In genomic region chr11:70975193-70975592, GRCm38 (mm10) we compare ENCODE assay signal across 27 mouse cellular contexts. TPM values are rescaled to one million over a fixed set of nuclear protein-coding genes. Genes with fewer than 3 reads are reported as not detected.
A peak's percentile ranks its signal among the peaks of the same experiment; 100 is the strongest.
DNase-seq lines count a peak whose midpoint lies in the region; ATAC-seq and TF ChIP-seq lines count a peak whose summit lies in the region.
"Had no signal": no experiment of that assay in that cellular context is flagged by ENCODE, and none has a peak within 500 bp of the region (broad histone marks: within the 10 kb centered on the region; RNA-seq: fewer than 3 reads in every experiment).

No protein-coding gene starts in this region.

- DNase-seq in layer of hippocampus, adult 11-12 months (ENCODE audit: low spot score), result peak; percentile 33
- DNase-seq in layer of hippocampus, postnatal 10 days (ENCODE audit: low spot score in 2 of 2), result no peak
- DNase-seq in liver, postnatal 0 days, result no peak
- DNase-seq in layer of hippocampus, adult 9-10 months (ENCODE audit: low spot score), result peak; percentile 31
- peak; percentile 39 for DNase-seq in telencephalon, adult 2 months (ENCODE audit: low read depth, low spot score)
- no peak for DNase-seq in hindbrain, postnatal 0 days (ENCODE audit: low spot score)
- DNase-seq: adrenal gland, postnatal 36 days; cerebellum, adult 2 months; cerebellum, postnatal 14 days; gastrocnemius, postnatal 25 days; heart, adult 11 months; kidney, adult 8-10 months; kidney, postnatal 4 days; left cerebral cortex, postnatal 4 days; lung, adult 18-20 months; lung, postnatal 4 days; retina, postnatal 1 day had no signal

- ATAC-seq in liver, embryonic 12.5 days, result no peak
- no peak for ATAC-seq in liver, postnatal 0 days
- no peak for ATAC-seq in hindbrain, postnatal 0 days
- ATAC-seq: forebrain, embryonic 16.5 days; hindbrain, embryonic 16.5 days; intestine, embryonic 15.5 days; lung, postnatal 0 days; midbrain, embryonic 13.5 days had no signal

- no peak for TF ChIP-seq EP300 in liver, postnatal 0 days (IDR thresholded peaks at IDR 0.05; ENCODE audit: low read depth)

- 62% methylated on average over 2 of the region's 2 CpGs for WGBS in liver, embryonic 12.5 days (ENCODE audit: insufficient replicate concordance)
- WGBS in liver, postnatal 0 days (ENCODE audit: insufficient replicate concordance), result 62% methylated on average over 2 of the region's 2 CpGs
- 72% methylated on average over 2 of the region's 2 CpGs for WGBS in hindbrain, postnatal 0 days

- peak overlapping the region; percentile 41; the same call in 1 of the 2 replicates for H3K27ac ChIP-seq in liver, embryonic 12.5 days
- no peak overlapping the region for H3K27ac ChIP-seq in liver, postnatal 0 days (ENCODE audit: low read depth)
- no peak overlapping the region for H3K27ac ChIP-seq in hindbrain, postnatal 0 days
- H3K27ac ChIP-seq: heart, embryonic 10.5 days; heart, embryonic 15.5 days; intestine, embryonic 15.5 days; kidney, postnatal 0 days; midbrain, embryonic 13.5 days had no signal

- peaks cover 61% of the 10 kb centered on the region for H3K4me1 ChIP-seq in liver, embryonic 12.5 days
- 0 out of 2 replicates have a peak, but pooled peaks cover 8% of the 10 kb centered on the region for H3K4me1 ChIP-seq in liver, postnatal 0 days (ENCODE audit: insufficient read depth)
- H3K4me1 ChIP-seq in hindbrain, postnatal 0 days (ENCODE audit: insufficient read depth, low read length), result no peaks in the 10 kb centered on the region

- H3K9me3 ChIP-seq in liver, embryonic 12.5 days (replicated peaks), result no peaks in the 10 kb centered on the region
- H3K9me3 ChIP-seq in liver, postnatal 0 days (ENCODE audit: low read length), result no peaks in the 10 kb centered on the region
- H3K9me3 ChIP-seq in hindbrain, postnatal 0 days (ENCODE audit: low read length), result no peaks in the 10 kb centered on the region
- H3K9me3 ChIP-seq: heart, embryonic 10.5 days; heart, embryonic 15.5 days; intestine, embryonic 15.5 days; midbrain, embryonic 13.5 days had no signal

- no peak overlapping the region for H3K9ac ChIP-seq in liver, embryonic 12.5 days
- no peak overlapping the region for H3K9ac ChIP-seq in liver, postnatal 0 days (replicated peaks)
- H3K9ac ChIP-seq in hindbrain, postnatal 0 days (replicated peaks; ENCODE audit: low read length), result no peak overlapping the region
- H3K9ac ChIP-seq: heart, embryonic 15.5 days; intestine, embryonic 15.5 days had no signal

- no peak for TF ChIP-seq CTCF in liver, postnatal 0 days (IDR thresholded peaks at IDR 0.05; ENCODE audit: low read depth)
- TF ChIP-seq CTCF in hindbrain, postnatal 0 days (IDR thresholded peaks at IDR 0.05; ENCODE audit: low read depth), result no peak

- H3K4me2 ChIP-seq in liver, embryonic 12.5 days, result no peak overlapping the region
- no peak overlapping the region for H3K4me2 ChIP-seq in liver, postnatal 0 days (ENCODE audit: low read depth, low read length)
- no peak overlapping the region for H3K4me2 ChIP-seq in hindbrain, postnatal 0 days (ENCODE audit: low read depth, low read length)
- H3K4me2 ChIP-seq: heart, embryonic 15.5 days; intestine, embryonic 15.5 days; midbrain, embryonic 13.5 days had no signal

- H3K4me3 ChIP-seq in liver, embryonic 12.5 days, result no peak overlapping the region
- no peak overlapping the region for H3K4me3 ChIP-seq in liver, postnatal 0 days (ENCODE audit: low read depth, low read length)
- no peak overlapping the region for H3K4me3 ChIP-seq in hindbrain, postnatal 0 days (ENCODE audit: low read length)
- H3K4me3 ChIP-seq: erythroblast, embryonic 14.5 days; heart, embryonic 10.5 days; heart, embryonic 15.5 days; intestine, embryonic 15.5 days; midbrain, embryonic 13.5 days had no signal

- H3K36me3 ChIP-seq in liver, embryonic 12.5 days, result peaks cover 87% of the 10 kb centered on the region
- H3K36me3 ChIP-seq in liver, postnatal 0 days (replicated peaks; ENCODE audit: insufficient read depth, low read length), result peaks cover 73% of the 10 kb centered on the region
- peaks cover 60% of the 10 kb centered on the region for H3K36me3 ChIP-seq in hindbrain, postnatal 0 days (ENCODE audit: insufficient read depth, low read length)

- no peaks in the 10 kb centered on the region for H3K27me3 ChIP-seq in liver, embryonic 12.5 days (replicated peaks)
- H3K27me3 ChIP-seq in liver, postnatal 0 days (ENCODE audit: insufficient read depth, low read length), result no peaks in the 10 kb centered on the region
- no peaks in the 10 kb centered on the region for H3K27me3 ChIP-seq in hindbrain, postnatal 0 days (ENCODE audit: insufficient read depth, low read length)
- H3K27me3 ChIP-seq: heart, embryonic 15.5 days; intestine, embryonic 15.5 days; midbrain, embryonic 13.5 days had no signal

RNA-seq across cellular contexts. Expression of gene Rpain, which starts 5.2 kb away (rescaled TPM):
- total RNA-seq in layer of hippocampus, postnatal 10 days (2021), result 10 to 100 TPM; 41.3 to 48.5 TPM
- 104 and 105 TPM in 2 replicates for polyA plus RNA-seq in liver, embryonic 12.5 days (2016; fragmentation: Nextera tagmentation; extraction: Ambion mirVana)
- polyA plus RNA-seq in liver, postnatal 0 days (2015; fragmentation: Nextera tagmentation; extraction: Ambion mirVana), result 51.4 and 51.7 TPM in 2 replicates
- total RNA-seq in hindbrain, postnatal 0 days (2014; rRNA removed), result 17.7 and 47.2 TPM in 2 replicates
- 65.8 and 66.7 TPM in 2 replicates for polyA plus RNA-seq in hindbrain, postnatal 0 days (2015; fragmentation: Nextera tagmentation; extraction: Ambion mirVana)

RNA-seq across cellular contexts. Expression of gene Nup88, which starts 5.4 kb away (rescaled TPM):
- 10 to 100 TPM; 60.7 to 69.2 TPM for total RNA-seq in layer of hippocampus, postnatal 10 days (2021)
- polyA plus RNA-seq in liver, embryonic 12.5 days (2016; fragmentation: Nextera tagmentation; extraction: Ambion mirVana), result 81.9 and 87.2 TPM in 2 replicates
- 31.6 and 33.1 TPM in 2 replicates for polyA plus RNA-seq in liver, postnatal 0 days (2015; fragmentation: Nextera tagmentation; extraction: Ambion mirVana)
- 63.9 and 64.0 TPM in 2 replicates for total RNA-seq in hindbrain, postnatal 0 days (2014; rRNA removed)
- 97.0 and 99.8 TPM in 2 replicates for polyA plus RNA-seq in hindbrain, postnatal 0 days (2015; fragmentation: Nextera tagmentation; extraction: Ambion mirVana)

RNA-seq across cellular contexts. Expression of gene C1qbp, which starts 7.6 kb away (rescaled TPM):
- total RNA-seq in layer of hippocampus, postnatal 10 days (2021), result 100 to 1,000 TPM; 107 to 119 TPM
- 352 and 380 TPM in 2 replicates for polyA plus RNA-seq in liver, embryonic 12.5 days (2016; fragmentation: Nextera tagmentation; extraction: Ambion mirVana)
- 135 TPM in 2 replicates for polyA plus RNA-seq in liver, postnatal 0 days (2015; fragmentation: Nextera tagmentation; extraction: Ambion mirVana)
- total RNA-seq in hindbrain, postnatal 0 days (2014; rRNA removed), result 14.9 and 22.0 TPM in 2 replicates
- polyA plus RNA-seq in hindbrain, postnatal 0 days (2015; fragmentation: Nextera tagmentation; extraction: Ambion mirVana), result 201 TPM in 2 replicates

RNA-seq across cellular contexts. Expression of gene Dhx33, which starts 29.0 kb away (rescaled TPM):
- total RNA-seq in layer of hippocampus, postnatal 10 days (2021), result 10 to 100 TPM; 25.6 to 25.7 TPM
- 15.3 and 16.3 TPM in 2 replicates for polyA plus RNA-seq in liver, embryonic 12.5 days (2016; fragmentation: Nextera tagmentation; extraction: Ambion mirVana)
- 2.7 and 3.5 TPM in 2 replicates for polyA plus RNA-seq in liver, postnatal 0 days (2015; fragmentation: Nextera tagmentation; extraction: Ambion mirVana)
- 22.9 and 24.3 TPM in 2 replicates for total RNA-seq in hindbrain, postnatal 0 days (2014; rRNA removed)
- polyA plus RNA-seq in hindbrain, postnatal 0 days (2015; fragmentation: Nextera tagmentation; extraction: Ambion mirVana), result 8.3 and 10.0 TPM in 2 replicates

RNA-seq across cellular contexts. Expression of gene Mis12, which starts 44.2 kb away (rescaled TPM):
- 10 to 100 TPM; 10.1 to 13.5 TPM for total RNA-seq in layer of hippocampus, postnatal 10 days (2021)
- polyA plus RNA-seq in liver, embryonic 12.5 days (2016; fragmentation: Nextera tagmentation; extraction: Ambion mirVana), result 29.3 and 31.4 TPM in 2 replicates
- 10.8 and 10.9 TPM in 2 replicates for polyA plus RNA-seq in liver, postnatal 0 days (2015; fragmentation: Nextera tagmentation; extraction: Ambion mirVana)
- 6.1 and 12.5 TPM in 2 replicates for total RNA-seq in hindbrain, postnatal 0 days (2014; rRNA removed)
- polyA plus RNA-seq in hindbrain, postnatal 0 days (2015; fragmentation: Nextera tagmentation; extraction: Ambion mirVana), result 14.1 and 16.2 TPM in 2 replicates

Comparison
In these comparisons a context has a peak if more than half of its experiments do, and no peak if none do; other contexts are left out.
1. DNase-seq: peak in layer of hippocampus, adult 11-12 months (single experiment), layer of hippocampus, adult 9-10 months (single experiment) and telencephalon, adult 2 months (single experiment); none in layer of hippocampus, postnatal 10 days (0 of 2), liver, postnatal 0 days (single experiment) and hindbrain, postnatal 0 days (single experiment).